Mouse (Mus musculus) hindbrain, postnatal 0 days (tissue): ENCODE measurements around the gene Rabl6. TPM values are rescaled to one million over a fixed set of nuclear protein-coding genes. Genes with fewer than 3 reads are reported as not detected.

Experiments used
- ATAC-seq: fragments of 200-750 bp; cut with Nextera tagmentation; 2 replicates; pipeline ENCODE4 v1.8.0; 2017; ENCODE audit warnings: mild to moderate bottlenecking, moderate TSS enrichment, moderate library complexity
- DNase-seq: peaks from one replicate; pipeline ENCODE4 v3.0.0-alpha.2; 2015; ENCODE audit warnings: low spot score
- H3K27ac ChIP-seq: fragments of 300-500 bp; sonication (generic); 2 replicates; pipeline ENCODE4 v1.5.1; 2014; ENCODE audit warnings: mild to moderate bottlenecking
- H3K27me3 ChIP-seq: fragments of 300-500 bp; sonication (generic); 2 replicates; pipeline ENCODE4 v1.6.1; 2014; ENCODE audit warnings: low read length, mixed read lengths; ENCODE audit not compliant: insufficient read depth
- H3K36me3 ChIP-seq: fragments of 300-500 bp; sonication (generic); 2 replicates; pipeline ENCODE4 v1.6.1; 2014; ENCODE audit warnings: low read length, mixed read lengths; ENCODE audit not compliant: insufficient read depth
- H3K4me1 ChIP-seq: fragments of 300-500 bp; sonication (generic); 2 replicates; pipeline ENCODE4 v1.6.1; 2014; ENCODE audit warnings: antibody characterized with exemption, low read length, mixed read lengths; ENCODE audit not compliant: insufficient read depth
- H3K4me2 ChIP-seq: fragments of 300-500 bp; sonication (generic); 2 replicates; pipeline ENCODE4 v1.6.1; 2014; ENCODE audit warnings: low read depth, mild to moderate bottlenecking, low read length, moderate library complexity, mixed read lengths
- H3K4me3 ChIP-seq: fragments of 300-500 bp; sonication (generic); 2 replicates; pipeline ENCODE4 v1.5.1; 2014; ENCODE audit warnings: low read length
- H3K9ac ChIP-seq: fragments of 300-500 bp; sonication (generic); replicated peaks from 2 replicates; pipeline ENCODE4 v1.6.1; 2014; ENCODE audit warnings: mild to moderate bottlenecking, low read length, moderate library complexity, mixed read lengths
- H3K9me3 ChIP-seq: fragments of 300-500 bp; sonication (generic); 2 replicates; pipeline ENCODE4 v1.6.1; 2016; ENCODE audit warnings: low read length, mixed read lengths
- CTCF ChIP-seq: IDR thresholded peaks from 2 replicates; pipeline ENCODE4 v1.5.1; 2016; ENCODE audit warnings: antibody characterized with exemption, control low read depth, low read depth
- WGBS: fragments of 180-500 bp; shearing (Covaris S2); extraction: QIAGEN DNeasy Blood & Tissue Kit; methylation state at CpG from one replicate; pipeline ENCODE4 v1.1.7; 2014; 5-methylcytosine and 5-hydroxymethylcytosine counted together
- polyA plus RNA-seq: library from polyadenylated mRNA; unstranded; fragments of >200 nt; fragmentation: Nextera tagmentation; extraction: Ambion mirVana; gene quantifications from 2 replicates; pipeline ENCODE4 v1.2.1, GENCODE M21; 2015
- total RNA-seq: library from RNA; depleted of rRNA; stranded (reverse); fragments of >200 nt; gene quantifications from 2 replicates; pipeline ENCODE4 v1.2.3, GENCODE M21; 2014; rRNA removed

Rabl6 gene
- total RNA-seq (71.8 and 74.9 TPM in 2 replicates), polyA plus RNA-seq (53.0 and 62.4 TPM in 2 replicates)

DNA sequence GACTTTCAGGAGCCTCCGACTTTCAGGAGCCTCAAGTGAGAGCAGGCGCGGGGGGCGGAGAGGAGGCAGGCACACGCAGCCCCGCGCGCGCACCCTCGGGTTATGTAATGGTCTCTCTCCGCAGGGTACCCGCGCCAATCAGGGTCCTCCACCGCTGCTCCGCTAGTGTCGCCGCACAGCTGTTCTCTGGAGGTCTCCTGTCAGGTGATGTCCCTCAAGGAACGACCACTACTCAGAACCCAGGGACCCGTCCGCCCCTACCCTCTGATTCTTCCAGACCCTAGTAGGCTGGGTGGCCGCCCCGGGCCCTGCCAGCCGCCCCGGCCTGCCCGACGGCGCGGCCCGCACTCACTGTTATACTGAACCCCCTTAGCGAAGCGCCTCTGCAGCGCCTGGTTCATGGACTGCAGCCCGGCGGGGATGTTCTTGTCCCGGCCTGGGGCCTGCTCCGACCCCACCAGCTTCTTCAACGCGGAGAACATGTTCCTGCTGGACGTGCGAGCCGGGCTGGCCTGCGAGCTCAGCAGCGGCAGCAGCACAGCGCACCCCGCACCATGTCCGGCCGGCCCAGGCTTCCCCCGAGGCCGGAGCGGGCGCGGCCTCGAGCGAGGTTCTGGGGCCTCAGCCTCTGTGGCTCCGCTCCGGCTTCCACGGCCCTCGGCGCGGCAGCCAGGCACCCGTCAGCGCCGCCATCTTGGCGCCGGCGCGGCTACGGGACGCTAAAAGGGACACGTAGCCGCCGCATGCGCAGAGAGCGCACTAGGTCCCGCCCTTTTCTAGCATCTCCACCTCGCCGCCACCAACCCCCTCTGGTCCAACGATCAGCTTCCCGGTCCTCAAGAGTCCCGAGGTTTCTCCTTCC, at the start of gene Rabl6:
TSS of gene Rabl6 (minus strand) at position 761 of the 862 bp plus-strand sequence.
- Histone ChIP-seq H3K27ac (peak within 1 kb of the TSS; percentile 97), H3K4me3 (peak within 1 kb of the TSS; percentile 100), H3K36me3 (peaks cover 1% of the 10 kb centered on the region; the same call in 1 of the 2 replicates), H3K27me3 (no peaks in the 10 kb centered on the region), H3K4me2 (peak within 1 kb of the TSS; percentile 74), H3K9ac (peak within 1 kb of the TSS; percentile 97), H3K9me3 (no peaks in the 10 kb centered on the region), H3K4me1 (peaks cover 5% of the 10 kb centered on the region)
- DNase-seq, result peak; percentile 96
- TF ChIP-seq CTCF, result no peak
- peak; percentile 92 for ATAC-seq
- WGBS, result under 1% methylated on average over 80 of the region's 80 CpGs

GRCm38 (mm10) chr2:25657652-25658051, 49.3 kb upstream of the Rabl6 start, which contains the start of gene Lcn5:
Lcn5 (plus strand) TSS chr2:25657952.
- TF ChIP-seq CTCF, result no peak
- H3K36me3 ChIP-seq, result no peaks in the 10 kb centered on the region
- DNase-seq (no peak), ATAC-seq (no peak)
- H3K27me3 ChIP-seq, result no peaks in the 10 kb centered on the region
- no peaks in the 10 kb centered on the region for H3K9me3 ChIP-seq
- no peak within 1 kb of the TSS for H3K27ac ChIP-seq
- H3K4me3 ChIP-seq, result no peak within 1 kb of the TSS
- no peak within 1 kb of the TSS for H3K9ac ChIP-seq
- no peak within 1 kb of the TSS for H3K4me2 ChIP-seq
- no peaks in the 10 kb centered on the region for H3K4me1 ChIP-seq

GRCm38 (mm10) chr2:25657246-25657645, 48.9 kb upstream of the Rabl6 start:
- Histone ChIP-seq H3K4me1 (no peaks in the 10 kb centered on the region), H3K4me3 (no peak overlapping the region), H3K9ac (no peak overlapping the region), H3K27me3 (no peaks in the 10 kb centered on the region), H3K4me2 (no peak overlapping the region), H3K27ac (no peak overlapping the region), H3K36me3 (no peaks in the 10 kb centered on the region), H3K9me3 (no peaks in the 10 kb centered on the region)
- peak; percentile 49 for DNase-seq
- TF ChIP-seq CTCF, result no peak
- 59% methylated on average over 4 of the region's 4 CpGs for WGBS
- peak; percentile 18; the same call in 1 of the 2 replicates for ATAC-seq

DNA sequence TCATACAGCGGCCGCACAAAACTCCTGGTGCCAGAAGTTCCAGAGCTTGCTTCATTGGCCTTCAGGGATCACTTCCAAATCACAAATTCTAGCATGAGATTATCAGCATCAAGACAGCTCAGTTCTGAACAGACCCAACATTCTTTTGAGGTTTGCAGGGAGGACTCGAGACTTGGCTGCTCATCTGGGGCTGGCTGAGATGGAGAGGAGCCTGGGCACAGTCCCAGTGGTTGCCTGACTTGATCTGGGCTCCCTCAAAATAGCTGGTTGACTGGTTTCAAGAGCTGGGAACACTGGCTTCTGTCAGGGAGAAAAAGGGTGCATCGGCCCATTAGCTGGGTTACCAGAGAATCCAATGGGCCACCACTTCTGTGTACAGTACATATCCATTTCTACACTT, 48.4 kb upstream of the Rabl6 start:
- Histone ChIP-seq H3K27ac (no peak overlapping the region), H3K4me2 (no peak overlapping the region), H3K9me3 (no peaks in the 10 kb centered on the region), H3K27me3 (no peaks in the 10 kb centered on the region), H3K4me3 (no peak overlapping the region), H3K4me1 (no peaks in the 10 kb centered on the region), H3K9ac (no peak overlapping the region), H3K36me3 (no peaks in the 10 kb centered on the region)
- DNase-seq (no peak), ATAC-seq (no peak)
- no peak for TF ChIP-seq CTCF
- whole genome bisulfite sequencing, result 81% methylated on average over 4 of the region's 4 CpGs

DNA sequence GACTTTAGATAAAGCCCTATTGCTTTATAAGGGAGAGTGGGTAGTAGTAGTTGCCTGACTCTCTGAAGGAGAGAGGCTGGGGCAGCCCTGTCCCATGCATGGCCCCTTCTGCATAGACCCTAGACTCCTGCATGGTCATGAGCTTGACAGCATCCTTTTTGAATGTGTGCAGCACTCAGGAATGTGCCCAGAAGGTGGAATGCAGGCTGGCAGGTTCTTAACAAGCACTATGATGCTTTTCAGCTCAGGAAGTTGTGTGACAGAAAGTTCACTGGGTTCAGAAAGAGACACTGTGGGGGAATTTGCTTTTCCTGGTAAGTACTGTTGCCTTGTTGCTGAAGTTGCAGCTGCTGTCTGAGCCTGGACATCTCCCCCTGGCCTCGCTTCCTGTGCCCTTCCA, 46.2 kb upstream of the Rabl6 start:
- DNase-seq (no peak), ATAC-seq (no peak)
- H3K4me3 ChIP-seq, result no peak overlapping the region
- TF ChIP-seq CTCF, result no peak
- no peaks in the 10 kb centered on the region for H3K4me1 ChIP-seq
- WGBS, result 52% methylated on average over 1 of the region's 1 CpGs
- no peaks in the 10 kb centered on the region for H3K36me3 ChIP-seq
- no peak overlapping the region for H3K4me2 ChIP-seq
- no peaks in the 10 kb centered on the region for H3K27me3 ChIP-seq
- no peak overlapping the region for H3K9ac ChIP-seq
- no peaks in the 10 kb centered on the region for H3K9me3 ChIP-seq
- H3K27ac ChIP-seq, result no peak overlapping the region

DNA sequence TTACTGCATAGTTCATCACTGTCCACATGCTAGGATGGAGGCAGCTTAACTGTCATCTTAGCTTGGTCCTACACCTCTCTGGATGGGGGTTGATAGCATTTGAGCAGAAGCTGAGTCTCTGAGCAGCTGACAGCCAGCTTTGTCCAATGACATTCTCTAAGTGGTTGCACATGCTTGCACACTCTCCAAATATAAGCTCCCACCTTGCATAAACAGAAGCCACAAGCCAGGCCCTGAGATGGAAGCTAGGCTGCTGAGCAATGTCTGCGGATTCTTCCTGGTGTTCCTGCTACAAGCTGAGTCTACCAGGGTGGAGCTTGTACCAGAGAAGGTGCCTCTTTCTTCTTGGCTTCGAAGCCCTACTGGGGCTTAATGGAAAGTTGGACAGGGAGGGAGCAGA, 44.6 kb upstream of the Rabl6 start, which contains the start of gene Lcn8:
TSS of gene Lcn8 (plus strand) at position 219 of the 400 bp plus-strand sequence.
- no peaks in the 10 kb centered on the region for H3K27me3 ChIP-seq
- no peaks in the 10 kb centered on the region for H3K36me3 ChIP-seq
- no peaks in the 10 kb centered on the region for H3K9me3 ChIP-seq
- no peak within 1 kb of the TSS for H3K4me3 ChIP-seq
- H3K4me2 ChIP-seq, result no peak within 1 kb of the TSS
- H3K27ac ChIP-seq, result no peak within 1 kb of the TSS
- H3K4me1 ChIP-seq, result no peaks in the 10 kb centered on the region
- 79% methylated on average over 2 of the region's 2 CpGs for WGBS
- no peak for TF ChIP-seq CTCF
- H3K9ac ChIP-seq, result no peak within 1 kb of the TSS
- ATAC-seq, result no peak
- no peak for DNase-seq

DNA sequence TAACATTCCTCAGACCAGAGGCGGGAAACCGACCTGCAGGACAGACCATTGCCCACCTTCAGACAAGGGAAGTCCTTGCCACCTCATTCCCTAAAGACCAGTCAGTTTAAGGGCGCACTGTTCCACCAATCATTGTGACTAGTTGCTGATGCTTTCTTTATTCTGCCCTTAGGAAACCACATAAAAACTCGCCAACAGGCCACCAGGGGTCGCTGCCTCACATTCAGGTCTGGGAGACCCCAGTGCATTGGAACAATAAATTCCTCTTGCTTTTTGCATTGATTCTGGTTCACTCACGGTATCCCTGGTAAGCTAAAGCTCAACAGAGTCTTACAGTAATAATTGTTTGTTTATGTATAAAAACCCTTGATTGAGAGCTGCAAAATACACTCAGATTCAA, 31.6 kb upstream of the Rabl6 start:
- Histone ChIP-seq H3K36me3 (no peaks in the 10 kb centered on the region), H3K9ac (no peak overlapping the region), H3K4me3 (no peak overlapping the region), H3K4me2 (no peak overlapping the region), H3K4me1 (no peaks in the 10 kb centered on the region), H3K27ac (no peak overlapping the region), H3K9me3 (no peaks in the 10 kb centered on the region), H3K27me3 (no peaks in the 10 kb centered on the region)
- peak; percentile 64 for DNase-seq
- WGBS, result 16% methylated on average over 6 of the region's 6 CpGs
- peak; percentile 71 for TF ChIP-seq CTCF
- ATAC-seq, result no peak
